Mouse (Mus musculus) 416B (cell line): ENCODE data around the gene Gm44805.
"Not testable (repeated sequence)": the region's sequence is repeated elsewhere in the genome, so short reads cannot be mapped to it uniquely, and the experiment has no call there.

ENCODE experiments used
- DNase-seq: peaks from one replicate; pipeline ENCODE4 v3.0.0; 2011; ENCODE audit warnings: low read depth

The Gm44805 gene

DNA sequence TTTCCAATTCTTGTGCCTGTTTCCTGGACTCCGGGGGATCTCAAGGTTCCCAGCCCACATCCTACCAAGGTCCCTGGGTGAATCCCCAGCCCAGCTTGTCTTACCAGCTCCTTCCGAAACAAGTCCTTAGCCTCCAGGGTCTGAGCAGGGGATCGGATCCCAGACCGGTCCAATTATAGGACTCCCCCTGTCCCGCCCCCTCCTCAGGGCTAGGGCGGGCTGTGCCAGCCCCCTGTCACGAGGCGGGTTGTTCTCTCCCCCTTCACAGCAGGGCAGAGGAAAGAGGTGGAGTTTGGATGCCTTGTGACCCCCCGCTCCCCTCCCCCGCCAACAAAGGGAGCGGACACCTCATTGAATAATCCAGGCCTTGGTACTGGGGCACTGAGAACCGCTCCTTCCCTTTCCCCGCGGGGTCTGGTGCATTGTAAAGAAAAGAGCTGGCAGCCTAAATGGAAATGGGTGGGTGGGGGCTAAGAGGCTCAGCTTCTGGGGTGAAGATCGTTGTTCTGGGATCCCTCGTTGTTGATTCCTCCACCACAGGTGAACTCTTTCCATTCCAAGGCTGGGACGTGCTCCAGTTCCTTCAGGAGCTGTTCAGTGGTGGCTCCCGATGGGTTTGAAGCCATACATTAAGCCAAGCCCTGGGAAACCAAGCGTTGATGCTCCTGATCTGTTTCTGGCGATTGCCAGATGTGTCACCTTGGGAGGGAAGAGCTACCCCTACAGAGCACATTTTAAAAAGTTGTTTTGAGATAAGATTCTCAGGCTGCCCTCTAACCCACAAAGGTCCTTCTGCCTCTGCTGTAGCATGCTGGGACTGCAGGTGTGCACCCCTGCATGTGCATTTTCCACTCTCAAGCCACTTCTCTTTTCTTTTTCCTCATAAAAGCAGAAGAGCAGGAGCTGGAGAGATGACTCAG lies 17.9 kb upstream of the Gm44805 start, which contains the start of gene Apoe:
Apoe (minus strand) TSS at position 282 of the 920 bp plus-strand sequence.
- peak; percentile 49 for DNase-seq

DNA sequence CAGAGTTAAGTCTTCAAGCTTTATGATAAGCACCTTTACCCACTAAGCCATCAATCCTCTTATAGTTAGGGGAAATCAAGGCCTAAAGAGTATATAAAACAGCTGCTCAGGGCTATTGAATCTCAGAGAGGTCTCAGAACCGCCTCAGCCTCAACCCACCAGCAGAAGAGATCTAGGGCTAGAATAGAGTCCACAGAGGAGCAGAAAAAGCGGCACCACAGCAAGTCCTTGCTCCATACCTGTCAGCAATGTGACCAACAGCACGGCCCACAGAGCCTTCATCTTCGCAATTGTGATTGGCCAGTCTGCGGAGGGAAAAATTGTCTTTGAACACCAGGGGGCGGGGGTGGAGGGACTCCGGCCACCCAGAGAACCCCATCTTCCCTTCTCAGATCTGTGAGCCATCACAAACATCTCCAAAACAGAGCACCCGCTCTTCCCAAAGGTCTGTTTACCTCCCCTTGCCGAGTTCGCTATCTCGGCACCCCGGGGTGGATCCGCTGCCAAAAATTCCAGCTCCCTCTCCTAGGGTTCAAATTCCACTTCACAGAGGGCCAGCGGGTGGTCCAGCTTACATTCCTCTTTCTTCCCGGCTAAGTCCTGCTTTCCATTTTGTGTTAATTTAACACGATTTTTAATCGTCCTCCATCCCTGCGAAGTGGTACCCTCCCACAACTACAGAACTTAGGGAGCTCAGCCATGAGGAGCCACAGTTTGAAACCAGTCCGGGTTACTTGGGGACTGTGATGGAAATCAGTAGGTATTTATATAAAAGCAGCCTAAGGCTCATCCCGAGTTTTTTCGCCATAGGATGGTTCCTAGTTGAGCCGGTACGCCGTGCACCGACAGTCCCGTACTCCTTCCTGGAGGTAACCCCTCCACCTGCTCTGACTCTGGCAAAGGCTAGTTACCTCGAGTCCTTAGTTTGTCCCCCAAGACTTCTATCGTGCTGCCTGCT lies 17.0 kb upstream of the Gm44805 start:
- no peak for DNase-seq

DNA sequence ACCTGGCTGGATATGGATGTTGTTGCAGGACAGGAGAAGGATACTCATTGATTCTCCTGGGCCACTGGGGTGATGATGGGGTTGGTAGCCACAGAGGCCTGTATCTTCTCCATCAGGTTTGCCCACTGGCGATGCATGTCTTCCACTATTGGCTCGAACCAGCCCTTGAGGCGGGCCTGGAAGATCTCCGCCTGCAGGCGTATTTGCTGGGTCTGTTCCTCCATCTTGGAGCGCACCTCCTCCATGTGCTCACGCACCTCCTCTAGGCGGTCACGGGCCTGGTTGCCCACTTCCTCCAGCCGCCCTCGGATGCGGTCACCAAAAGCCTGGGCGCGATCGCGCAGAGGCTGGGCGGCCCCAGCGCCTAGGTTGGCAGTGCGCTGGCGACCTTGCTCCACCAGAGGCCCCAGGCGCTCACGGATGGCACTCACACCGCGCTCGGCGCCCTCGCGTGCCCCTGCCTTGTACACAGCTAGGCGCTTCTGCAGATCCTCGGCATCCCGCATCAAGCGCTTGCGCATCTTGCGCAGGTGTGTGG lies 15.2 kb upstream of the Gm44805 start:
- no peak for DNase-seq

DNA sequence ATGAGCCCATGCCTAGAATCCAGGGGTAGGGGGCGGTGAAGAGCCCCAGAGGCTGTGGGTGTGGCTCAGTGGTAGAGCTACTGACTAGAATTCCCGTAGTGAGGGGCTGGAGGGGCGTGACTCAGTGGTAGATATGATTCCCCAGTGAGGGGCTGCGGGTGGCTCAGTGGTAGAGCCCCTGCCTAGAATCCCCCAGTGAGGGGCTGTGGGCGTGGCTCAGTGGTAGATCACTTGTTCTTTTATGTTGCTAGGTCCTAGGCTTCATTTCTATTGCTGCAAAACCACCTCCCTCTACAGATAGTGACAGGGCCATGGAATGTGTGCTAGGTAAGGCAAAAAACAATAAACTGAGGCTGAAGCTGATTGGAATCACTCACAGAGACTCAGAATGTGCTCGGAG lies 14.7 kb upstream of the Gm44805 start:
- DNase-seq: no peak

DNA sequence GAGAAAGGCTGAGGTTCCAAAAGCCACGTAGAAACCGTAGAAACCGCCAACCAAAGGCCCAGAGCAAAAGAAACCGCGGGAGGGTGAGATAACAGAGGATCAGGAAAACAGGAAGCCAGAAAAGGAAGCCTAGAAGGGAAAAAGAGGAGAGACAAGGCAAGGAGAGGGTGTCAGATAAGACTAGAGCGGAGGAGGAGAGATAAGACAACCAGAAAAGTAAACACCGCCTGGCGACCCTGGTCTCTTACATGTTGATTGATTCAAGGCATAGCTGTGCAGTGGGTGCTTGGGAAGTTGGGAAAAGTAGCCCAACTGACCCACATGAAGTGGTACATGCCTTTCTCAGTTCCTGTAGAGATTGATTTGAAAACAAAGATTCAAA lies 14.0 kb upstream of the Gm44805 start:
- DNase-seq: peak; percentile 86

DNA sequence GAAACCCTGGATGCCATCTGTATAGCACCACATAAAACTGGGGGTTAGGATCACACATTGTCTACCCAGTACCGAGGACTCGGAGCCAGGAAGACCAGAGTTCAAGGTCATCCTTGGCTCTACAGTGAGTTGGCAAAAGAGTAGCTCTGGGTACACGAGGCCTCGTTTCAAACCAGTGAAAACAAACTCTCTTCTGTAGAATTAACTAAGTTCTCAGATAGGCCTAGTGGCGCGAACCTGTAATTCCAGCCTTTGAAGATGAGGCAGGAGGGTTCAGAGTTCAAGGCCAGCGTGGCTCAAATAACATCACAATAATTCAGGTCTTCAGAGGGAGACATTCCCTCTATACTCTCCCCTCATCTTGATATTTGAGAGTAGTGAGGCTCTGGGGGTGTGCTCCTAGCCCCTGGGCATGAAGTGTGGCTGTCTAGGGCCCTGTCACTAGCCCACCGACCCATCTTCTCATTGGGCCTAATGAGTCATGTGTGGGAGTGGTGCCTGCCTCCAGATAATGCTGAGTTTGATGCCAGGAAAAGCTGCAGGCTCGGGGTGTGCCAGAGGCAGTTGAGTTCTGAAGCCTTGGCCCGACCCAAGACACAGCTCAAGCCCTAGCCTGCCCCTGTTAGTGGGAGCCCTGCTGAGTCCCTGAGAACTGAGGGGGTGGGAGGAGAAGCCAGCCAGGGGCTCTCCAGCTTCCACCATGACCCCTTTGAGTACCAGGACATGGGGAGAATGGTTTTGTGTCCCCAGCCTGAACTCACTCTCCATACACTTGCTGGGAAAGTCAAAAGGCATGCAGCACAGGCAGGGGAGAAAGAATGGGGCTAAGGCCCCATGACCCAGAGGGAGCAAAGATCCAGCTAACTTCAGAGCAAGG lies 13.4 kb upstream of the Gm44805 start:
- DNase-seq: peak; percentile 82

DNA sequence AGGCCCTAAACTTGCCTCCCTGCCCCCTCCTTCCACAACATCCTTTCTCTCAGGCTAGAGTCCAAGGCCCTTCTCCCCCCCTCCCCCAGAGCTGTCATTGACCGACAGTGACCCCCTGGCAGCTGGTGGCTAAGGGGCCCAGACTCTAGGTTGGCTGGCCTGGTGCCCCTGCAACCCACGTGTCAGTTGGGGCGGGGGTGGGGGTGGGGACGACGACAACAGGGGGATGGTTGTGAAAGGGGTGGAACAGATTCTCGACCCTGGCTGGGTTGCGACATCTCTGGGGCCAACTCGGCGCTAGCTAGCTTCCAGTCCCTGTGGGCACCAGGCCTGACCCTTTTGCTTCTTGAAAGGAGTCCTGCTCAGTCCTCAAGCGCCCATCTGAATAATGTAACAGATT lies 12.2 kb upstream of the Gm44805 start:
- DNase-seq: peak; percentile 85

DNA sequence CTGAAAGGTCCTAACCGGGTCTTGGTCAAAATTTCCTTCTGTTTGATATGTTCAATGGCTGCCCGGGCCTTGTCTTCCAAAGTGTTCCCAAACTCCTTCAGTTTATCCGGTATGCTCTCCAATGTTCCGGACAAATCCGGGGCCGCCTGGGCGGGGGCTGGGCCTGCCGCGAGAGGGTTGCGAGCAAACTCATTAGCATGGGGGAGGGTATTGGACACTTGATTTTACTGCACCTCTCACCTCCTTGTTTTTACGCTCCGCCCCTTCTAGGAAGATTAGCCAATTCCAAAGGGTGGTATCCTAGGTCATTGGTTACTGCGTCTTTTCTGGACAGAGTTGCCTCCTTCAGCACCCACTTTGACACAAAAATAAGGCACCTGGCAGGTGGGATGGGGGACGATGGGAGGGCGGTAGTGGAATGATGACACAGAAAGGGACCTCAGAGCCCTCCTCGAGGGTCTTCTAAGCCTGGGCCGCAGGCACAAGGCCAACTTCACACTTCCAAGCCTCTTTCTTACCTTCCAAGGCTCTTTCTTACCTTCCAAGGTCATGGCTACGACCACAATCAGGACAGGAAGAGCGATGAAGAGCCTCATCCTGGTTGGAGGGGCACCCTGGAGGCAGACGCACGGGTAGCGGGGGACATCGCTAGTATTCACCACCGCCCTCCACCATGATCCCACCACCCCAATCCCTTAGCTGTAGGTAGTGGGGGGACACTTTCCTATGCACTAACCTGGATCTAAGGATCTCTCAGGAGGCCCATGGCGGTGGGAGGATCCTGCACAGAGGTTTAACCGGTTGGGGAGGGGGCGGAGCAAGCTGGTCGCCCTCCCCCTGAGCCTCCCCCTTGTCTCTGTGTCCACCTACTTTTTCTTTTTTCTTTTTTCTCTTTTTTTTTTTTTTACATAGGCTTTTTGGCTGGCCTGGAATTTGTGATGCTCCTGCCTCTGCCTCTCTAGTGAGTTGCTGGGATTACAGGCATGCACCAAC lies 10.9 kb upstream of the Gm44805 start, which contains the start of gene Apoc1:
Apoc1 (minus strand) TSS at position 788 of the 993 bp plus-strand sequence.
- DNase-seq: no peak

DNA sequence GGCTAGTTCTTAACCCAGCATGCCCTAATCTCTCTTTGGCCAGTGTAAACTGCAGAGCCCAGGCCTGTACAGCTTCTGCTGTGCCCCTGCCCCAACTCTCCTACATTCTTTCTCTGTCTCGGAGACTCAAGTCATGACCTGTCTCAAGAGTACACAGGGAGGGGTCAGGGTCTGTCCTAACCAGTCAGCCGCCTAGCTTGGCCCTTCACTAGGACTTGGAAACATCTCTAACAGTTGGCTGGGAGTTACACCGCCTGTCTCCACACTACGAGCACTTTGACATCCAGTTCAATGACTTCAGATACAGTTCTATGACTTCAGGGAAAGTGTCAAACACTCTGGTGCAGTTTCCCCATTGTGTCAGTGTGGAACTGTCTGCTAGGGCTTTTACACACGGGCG lies 10.2 kb upstream of the Gm44805 start:
- DNase-seq: no peak

DNA sequence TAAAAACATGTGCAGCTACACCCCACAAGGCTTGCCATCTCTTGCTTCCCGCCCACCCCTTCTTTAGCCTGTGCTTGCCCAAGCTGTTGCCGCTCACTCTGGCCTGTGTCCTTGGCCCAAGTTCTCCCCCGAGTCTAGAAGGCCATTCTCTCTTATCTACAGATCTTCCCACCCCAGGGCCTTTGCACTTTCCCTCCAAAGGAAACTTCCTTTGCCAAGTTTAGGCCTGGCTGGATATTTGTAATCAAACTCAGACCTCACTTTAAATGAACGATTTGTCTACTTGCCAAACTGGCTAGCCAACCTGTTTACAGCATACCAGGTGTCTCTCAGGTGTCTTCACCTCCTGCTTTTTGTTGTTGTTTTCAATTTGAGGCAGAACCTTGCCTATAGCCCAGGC lies 9.6 kb upstream of the Gm44805 start:
- no peak for DNase-seq

DNA sequence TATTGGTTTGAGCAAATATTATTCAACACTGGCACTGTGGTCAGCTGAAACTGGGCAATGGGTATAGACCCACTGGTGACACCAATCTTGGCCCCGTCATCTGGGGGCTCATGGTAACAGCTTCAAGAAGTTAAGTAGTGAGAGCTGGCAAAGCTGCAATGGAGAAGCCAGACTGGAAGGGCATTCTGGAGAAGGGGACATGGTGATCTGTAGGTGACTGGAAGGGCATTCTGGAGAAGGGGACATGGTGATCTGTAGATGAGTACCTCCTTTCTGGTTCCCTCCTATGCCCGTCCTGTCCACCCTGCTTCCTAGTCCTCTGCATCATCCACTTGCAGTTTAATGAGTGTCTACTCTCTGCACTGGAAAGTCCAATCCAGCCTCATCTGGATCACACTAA lies 7.4 kb upstream of the Gm44805 start:
- DNase-seq: no peak

DNA sequence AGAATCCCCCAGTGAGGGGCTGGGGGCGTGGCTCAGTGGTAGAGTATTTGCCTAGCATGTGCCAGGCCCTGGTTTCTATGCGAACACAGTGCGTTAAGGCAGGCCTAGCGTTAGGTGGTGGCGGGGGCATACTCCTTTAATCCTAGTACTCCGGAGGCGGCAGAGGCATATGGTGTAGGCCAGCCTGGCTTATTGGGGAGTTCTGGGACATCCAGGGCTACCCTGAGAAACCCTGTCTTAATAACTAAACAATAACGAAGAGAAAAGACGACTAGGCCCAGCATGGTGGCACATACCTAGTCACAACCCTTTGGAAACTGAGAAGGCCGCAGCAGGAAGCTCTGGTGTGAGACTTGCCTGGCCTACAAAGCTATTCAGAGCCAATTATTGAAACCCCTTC lies 6.9 kb upstream of the Gm44805 start:
- no peak for DNase-seq

DNA sequence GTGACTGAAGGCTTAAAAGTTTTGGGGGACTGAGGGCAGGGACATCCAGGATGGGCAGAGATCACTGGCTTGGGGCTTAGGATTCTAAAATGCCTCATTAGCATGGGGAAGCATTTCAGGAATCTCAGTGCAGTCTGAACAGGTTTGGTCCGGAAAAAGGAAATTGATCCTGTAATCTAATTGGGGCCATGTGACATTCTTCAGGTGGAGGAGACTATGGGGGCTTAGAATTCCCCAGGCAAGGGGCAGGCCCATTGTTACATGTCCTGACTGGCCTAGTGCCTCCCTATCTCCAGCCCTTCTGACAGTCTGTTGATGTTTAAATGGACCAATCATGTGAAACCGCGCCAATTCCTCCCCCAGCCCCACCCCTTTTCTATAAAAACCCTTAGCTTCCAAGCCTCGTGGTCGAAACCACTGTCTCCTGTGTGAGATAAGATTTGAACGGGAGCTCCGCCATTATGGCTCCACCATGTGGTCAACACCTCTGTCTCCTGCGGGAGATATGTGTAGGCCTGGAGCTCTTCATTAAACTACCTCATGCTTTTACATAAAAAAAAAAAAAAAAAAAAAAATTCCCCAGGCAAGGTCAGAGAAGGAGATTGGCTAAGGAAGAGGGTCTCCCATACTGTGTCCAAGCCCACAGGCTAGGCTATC lies 5.8 kb upstream of the Gm44805 start:
- DNase-seq: not testable (repeated sequence)

DNA sequence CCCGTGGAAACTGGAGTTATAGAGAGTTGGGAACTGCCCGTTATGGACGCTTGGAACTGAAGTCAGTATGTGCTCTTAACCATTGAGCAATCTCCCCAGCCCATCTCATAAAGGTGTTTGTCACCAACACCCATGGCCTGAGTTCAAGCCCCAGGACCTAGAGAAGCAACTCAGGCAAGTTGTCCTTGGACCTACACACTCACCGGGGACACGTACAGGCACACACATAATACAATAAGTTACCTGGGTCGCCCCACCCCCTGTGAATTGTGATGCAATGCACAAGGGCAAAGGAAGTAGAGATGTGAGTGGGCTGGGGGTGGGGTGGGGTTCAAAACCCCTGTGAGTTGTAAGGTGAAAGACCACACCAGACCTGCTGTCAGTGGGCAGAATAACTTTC lies 5.3 kb upstream of the Gm44805 start:
- DNase-seq: no peak

DNA sequence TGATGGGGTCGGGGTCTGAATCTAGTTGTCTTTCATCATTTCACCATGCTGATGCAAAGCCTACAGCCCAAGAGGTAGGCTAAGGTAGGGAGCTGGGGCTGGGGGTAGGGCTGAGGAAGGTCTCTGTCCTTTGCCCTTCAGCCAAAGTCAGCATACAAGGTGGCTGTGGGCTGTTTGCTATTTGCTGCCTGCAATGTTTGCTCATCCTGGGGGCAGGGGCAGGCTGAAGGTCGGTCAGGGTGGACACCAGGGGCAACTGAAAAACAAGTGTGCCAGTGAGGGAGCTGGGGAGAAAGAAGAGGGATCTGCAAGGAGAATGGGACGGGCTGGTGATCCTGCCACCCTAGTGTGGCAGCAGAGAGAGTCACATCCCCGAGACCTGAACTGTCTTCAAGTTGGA lies 4.2 kb upstream of the Gm44805 start:
- DNase-seq: no peak

DNA sequence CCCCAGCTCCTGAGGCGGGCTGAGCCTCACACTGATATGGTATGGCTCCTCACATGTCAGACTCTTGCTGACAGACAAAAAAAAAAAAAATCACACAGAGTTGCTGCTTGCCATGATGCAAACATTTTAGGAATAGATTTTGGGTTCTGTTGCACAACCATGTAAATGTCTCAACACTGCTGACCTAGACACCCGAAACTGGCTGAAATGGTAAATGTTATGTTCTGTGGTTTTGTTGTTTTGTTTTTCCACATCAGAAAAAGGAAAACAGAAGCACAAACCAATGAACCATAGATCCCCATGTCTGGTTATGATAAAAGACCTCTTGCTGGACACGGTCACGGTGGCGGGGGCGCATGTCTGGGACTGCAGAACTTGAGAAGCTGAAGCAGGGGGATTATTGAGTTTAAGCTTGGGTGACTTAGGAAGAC lies 2.6 kb upstream of the Gm44805 start:
- DNase-seq: peak; percentile 57

DNA sequence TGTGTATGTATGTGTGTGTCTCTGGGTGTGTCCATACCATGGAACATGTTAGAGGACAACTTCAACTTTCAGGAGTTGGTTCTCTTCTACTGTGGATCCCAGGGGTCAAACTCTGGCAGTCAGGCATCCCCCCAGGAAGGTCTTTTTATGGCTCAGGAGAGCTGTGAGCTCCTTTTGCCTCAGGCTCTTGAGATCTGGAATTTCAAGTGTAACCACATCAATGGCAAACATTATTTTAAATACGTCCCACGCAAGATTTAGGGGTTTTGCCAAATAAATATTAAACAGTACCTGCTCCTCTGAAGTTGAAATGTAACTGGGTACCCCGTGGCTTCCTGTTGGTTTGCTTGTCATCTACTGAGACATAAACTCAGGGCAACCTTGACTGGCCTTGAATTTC lies 1.8 kb upstream of the Gm44805 start:
- no peak for DNase-seq

DNA sequence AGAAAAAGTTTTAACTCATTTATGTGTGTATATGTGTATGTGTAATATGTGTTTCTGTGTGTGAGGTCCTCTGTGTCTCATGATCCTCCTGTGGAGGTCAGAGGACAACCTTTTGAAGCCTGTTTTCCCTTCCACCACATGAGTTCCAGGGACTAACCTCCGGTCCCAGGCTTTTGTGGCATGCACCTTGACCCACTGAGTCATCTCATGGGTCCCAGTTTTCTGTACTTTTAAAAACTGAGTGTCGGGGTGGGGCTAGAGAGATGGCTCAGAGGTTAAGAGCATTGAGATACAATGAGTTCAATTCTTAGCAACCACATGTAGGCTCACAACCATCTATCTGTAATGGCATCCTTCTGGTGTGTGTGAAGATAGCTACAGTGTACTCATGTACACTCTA lies 521 bp downstream of the Gm44805 start:
- no peak for DNase-seq

DNA sequence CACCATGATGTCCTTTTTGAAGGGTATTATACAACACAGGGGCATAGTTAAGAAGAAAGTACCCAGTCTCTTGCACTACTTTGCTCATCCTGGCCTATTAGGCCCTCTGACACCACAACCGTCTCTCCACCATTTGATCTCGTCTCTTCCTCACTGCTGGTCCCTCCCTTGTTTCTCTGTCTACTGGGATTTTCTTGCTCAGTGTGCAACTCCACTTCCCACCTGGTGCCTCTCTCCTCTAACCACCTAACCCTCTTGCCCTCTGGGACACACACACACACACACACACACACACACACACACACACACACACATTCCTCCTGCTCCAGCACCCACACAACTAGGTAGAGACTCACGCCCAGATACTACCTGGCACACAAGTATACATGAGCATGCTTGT lies 2.3 kb downstream of the Gm44805 start:
- no peak for DNase-seq

DNA sequence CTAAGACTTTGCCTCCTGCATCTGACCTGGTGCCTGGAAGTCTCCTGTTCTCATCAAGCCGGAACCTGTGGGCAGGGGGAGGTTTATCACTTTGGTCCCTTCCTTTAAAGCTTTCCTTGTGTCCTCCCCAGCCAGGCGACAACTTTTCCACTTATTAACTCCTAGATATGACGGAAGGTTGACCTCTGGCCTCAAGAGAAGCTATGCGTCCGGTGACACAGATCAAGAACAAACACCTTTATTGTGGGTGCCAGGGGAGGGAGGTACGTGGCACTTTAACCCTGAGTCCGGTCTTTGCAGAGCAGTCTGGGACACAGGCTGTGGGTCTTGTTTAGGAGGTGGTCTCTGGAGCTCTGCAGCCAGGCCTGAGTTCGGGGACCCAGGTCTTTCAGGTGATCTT lies 3.4 kb downstream of the Gm44805 start, which contains the start of gene Apoc2:
Apoc2 (minus strand) TSS at position 70 of the 400 bp plus-strand sequence.
- DNase-seq: no peak
